Mouse (Mus musculus): ENCODE measurements around the gene B4galt4. TPM values are rescaled to one million over a fixed set of nuclear protein-coding genes. Genes with fewer than 3 reads are reported as not detected.

B4galt4 gene
- polyA plus RNA-seq, 1 experiment from 2014 or later: 33.4 TPM

GRCm38 (mm10) chr16:38760239-38760638, 18.2 kb downstream of the B4galt4 start:
- 96% methylated on average over 5 of the region's 5 CpGs for WGBS
- H3K36me3 ChIP-seq: peaks cover 25% of the 10 kb centered on the region
- H3K9ac ChIP-seq: no peak overlapping the region
- no peaks in the 10 kb centered on the region for H3K4me1 ChIP-seq
- H3K9me3 ChIP-seq (replicated peaks): no peaks in the 10 kb centered on the region
- H3K4me2 ChIP-seq (replicated peaks): no peak overlapping the region
- no peak for ATAC-seq (ENCODE audit: low FRiP score)
- H3K27ac ChIP-seq: no peak overlapping the region
- no peak overlapping the region for H3K4me3 ChIP-seq
- H3K27me3 ChIP-seq: no peaks in the 10 kb centered on the region

- no peaks in the 10 kb centered on the region for H3K9me3 ChIP-seq (replicated peaks)
- H3K27ac ChIP-seq: no peak overlapping the region
- no peak overlapping the region for H3K4me3 ChIP-seq
- H3K4me1 ChIP-seq: no peaks in the 10 kb centered on the region
- no peak overlapping the region for H3K4me2 ChIP-seq (replicated peaks)
- no peak overlapping the region for H3K9ac ChIP-seq
- WGBS: 90% methylated on average over 6 of the region's 6 CpGs
- no peak for ATAC-seq (ENCODE audit: low FRiP score)
- H3K36me3 ChIP-seq: peaks cover 25% of the 10 kb centered on the region
- H3K27me3 ChIP-seq: no peaks in the 10 kb centered on the region
Observed at GRCm38 (mm10) chr16:38760834-38761375, 18.8 kb downstream of the B4galt4 start.

DNA sequence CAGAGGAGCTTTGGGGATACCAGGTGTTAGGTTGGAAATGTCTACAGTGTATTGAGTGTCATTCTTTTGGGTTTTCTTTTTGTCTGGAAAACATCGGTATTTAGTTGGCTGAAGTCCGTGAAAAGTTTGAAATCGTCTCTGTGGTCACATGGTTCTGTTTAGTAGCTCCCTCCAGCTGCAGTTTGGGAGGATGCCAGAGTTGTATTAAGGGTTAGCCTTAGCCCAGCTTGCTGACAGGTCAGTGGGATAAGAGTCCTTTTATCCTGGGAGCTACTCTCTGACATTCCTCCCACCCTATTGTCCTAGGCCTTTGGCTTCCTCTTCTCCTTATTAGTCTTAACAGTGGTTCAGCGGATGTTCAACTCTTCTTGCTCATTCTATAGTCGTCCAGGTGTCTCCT, 19.9 kb downstream of the B4galt4 start:
- H3K4me2 ChIP-seq (replicated peaks): no peak overlapping the region
- H3K27ac ChIP-seq: no peak overlapping the region
- ATAC-seq (ENCODE audit: low FRiP score): no peak
- 87% methylated on average over 5 of the region's 5 CpGs for WGBS
- no peak overlapping the region for H3K9ac ChIP-seq
- H3K27me3 ChIP-seq: no peaks in the 10 kb centered on the region
- H3K4me1 ChIP-seq: no peaks in the 10 kb centered on the region
- H3K9me3 ChIP-seq (replicated peaks): no peaks in the 10 kb centered on the region
- no peak overlapping the region for H3K4me3 ChIP-seq
- H3K36me3 ChIP-seq: peaks cover 25% of the 10 kb centered on the region

- 88% methylated on average over 8 of the region's 8 CpGs for WGBS
- Histone ChIP-seq H3K36me3 (peaks cover 26% of the 10 kb centered on the region), H3K9me3 (replicated peaks) (no peaks in the 10 kb centered on the region), H3K4me2 (replicated peaks) (no peak overlapping the region), H3K27ac (no peak overlapping the region), H3K4me1 (no peaks in the 10 kb centered on the region), H3K9ac (no peak overlapping the region), H3K27me3 (no peaks in the 10 kb centered on the region), H3K4me3 (no peak overlapping the region)
- no peak for ATAC-seq (ENCODE audit: low FRiP score)
Observed at GRCm38 (mm10) chr16:38762401-38762800, 20.3 kb downstream of the B4galt4 start.

- Histone ChIP-seq H3K36me3 (peaks cover 26% of the 10 kb centered on the region), H3K4me3 (no peak overlapping the region), H3K4me2 (replicated peaks) (no peak overlapping the region), H3K27me3 (no peaks in the 10 kb centered on the region), H3K9me3 (replicated peaks) (no peaks in the 10 kb centered on the region), H3K4me1 (no peaks in the 10 kb centered on the region), H3K9ac (no peak overlapping the region), H3K27ac (no peak overlapping the region)
- 90% methylated on average over 4 of the region's 4 CpGs for WGBS
- ATAC-seq (ENCODE audit: low FRiP score): no peak
Observed at GRCm38 (mm10) chr16:38763508-38763907, 21.4 kb downstream of the B4galt4 start.

DNA sequence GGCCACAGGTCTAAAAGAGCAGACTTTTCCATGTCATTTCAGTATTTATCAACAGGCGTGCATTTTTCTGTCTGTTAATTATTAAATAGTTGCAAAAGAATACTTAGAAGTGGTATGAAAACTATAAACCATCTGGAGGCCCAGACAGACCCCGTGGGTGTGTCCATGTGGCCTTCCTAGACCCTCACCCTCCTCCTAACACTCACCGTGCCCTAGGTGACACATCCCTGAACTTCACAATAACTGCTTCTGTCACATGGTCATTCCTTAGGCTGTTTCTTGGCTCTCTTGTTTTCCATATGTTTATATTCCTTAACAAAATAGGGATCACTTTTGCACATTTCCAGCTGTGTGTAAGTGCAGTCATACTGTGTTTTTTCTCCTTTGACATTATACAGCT, 24.6 kb downstream of the B4galt4 start:
- no peak overlapping the region for H3K4me2 ChIP-seq (replicated peaks)
- H3K27me3 ChIP-seq: no peaks in the 10 kb centered on the region
- WGBS: 67% methylated on average over 3 of the region's 3 CpGs

GRCm38 (mm10) chr16:38767761-38768160, 25.7 kb downstream of the B4galt4 start:
- WGBS: 87% methylated on average over 8 of the region's 8 CpGs
- ATAC-seq (ENCODE audit: low FRiP score): no peak

More for the DNA sequence above, 24.6 kb downstream of the B4galt4 start:
- no peaks in the 10 kb centered on the region for H3K4me1 ChIP-seq
- H3K36me3 ChIP-seq: peaks cover 23% of the 10 kb centered on the region; the same call in 1 of the 2 replicates
- no peak for ATAC-seq (ENCODE audit: low FRiP score)
- H3K9me3 ChIP-seq (replicated peaks): no peaks in the 10 kb centered on the region
- no peak overlapping the region for H3K9ac ChIP-seq
- no peak overlapping the region for H3K4me3 ChIP-seq
- H3K27ac ChIP-seq: no peak overlapping the region

DNA sequence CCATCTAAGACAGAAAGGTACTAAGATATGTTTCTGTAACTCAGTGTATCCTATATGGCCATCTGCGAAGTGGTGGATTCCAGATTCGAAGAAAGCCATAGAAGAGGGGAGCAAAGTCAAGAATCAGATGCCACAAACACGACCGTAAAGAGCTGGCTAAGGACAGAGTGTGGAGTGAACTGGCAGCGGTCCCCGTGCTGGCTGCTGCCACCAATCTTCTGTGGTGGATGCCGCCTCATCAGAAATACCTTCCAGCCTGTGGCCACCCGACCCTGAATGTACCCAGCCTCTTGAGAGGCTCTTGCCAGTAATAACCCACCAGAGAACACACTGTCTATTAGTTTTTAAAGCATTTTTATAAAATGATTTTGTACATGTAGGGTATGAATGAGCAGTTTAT, 26.3 kb downstream of the B4galt4 start:
- no peaks in the 10 kb centered on the region for H3K27me3 ChIP-seq
- H3K4me2 ChIP-seq (replicated peaks): no peak overlapping the region
- no peak for ATAC-seq (ENCODE audit: low FRiP score)
- H3K27ac ChIP-seq: no peak overlapping the region
- no peaks in the 10 kb centered on the region for H3K9me3 ChIP-seq (replicated peaks)
- no peak overlapping the region for H3K4me3 ChIP-seq
- peaks cover 17% of the 10 kb centered on the region; the same call in 1 of the 2 replicates for H3K36me3 ChIP-seq
- no peak overlapping the region for H3K9ac ChIP-seq
- peaks cover 6% of the 10 kb centered on the region; the same call in 1 of the 2 replicates for H3K4me1 ChIP-seq
- 95% methylated on average over 8 of the region's 8 CpGs for WGBS

More at GRCm38 (mm10) chr16:38767761-38768160, 25.7 kb downstream of the B4galt4 start:
- Histone ChIP-seq H3K27me3 (no peaks in the 10 kb centered on the region), H3K4me1 (no peaks in the 10 kb centered on the region), H3K9me3 (replicated peaks) (no peaks in the 10 kb centered on the region), H3K4me2 (replicated peaks) (no peak overlapping the region), H3K9ac (no peak overlapping the region), H3K4me3 (no peak overlapping the region), H3K36me3 (peaks cover 21% of the 10 kb centered on the region; the same call in 1 of the 2 replicates), H3K27ac (no peak overlapping the region)

- ATAC-seq (ENCODE audit: low FRiP score): no peak
- H3K27ac ChIP-seq: no peak overlapping the region
- H3K9ac ChIP-seq: no peak overlapping the region
Observed at GRCm38 (mm10) chr16:38769529-38769928, 27.5 kb downstream of the B4galt4 start.

GRCm38 (mm10) chr16:38771145-38771544, 29.1 kb downstream of the B4galt4 start:
- H3K4me2 ChIP-seq (replicated peaks): no peak overlapping the region
- H3K27ac ChIP-seq: no peak overlapping the region
- H3K4me3 ChIP-seq: no peak overlapping the region
- H3K27me3 ChIP-seq: no peaks in the 10 kb centered on the region
- no peak for ATAC-seq (ENCODE audit: low FRiP score)
- H3K4me1 ChIP-seq: peaks cover 6% of the 10 kb centered on the region; the same call in 1 of the 2 replicates
- no peak overlapping the region for H3K9ac ChIP-seq
- no peaks in the 10 kb centered on the region for H3K9me3 ChIP-seq (replicated peaks)
- H3K36me3 ChIP-seq: peaks cover 17% of the 10 kb centered on the region; the same call in 1 of the 2 replicates
- WGBS: 95% methylated on average over 6 of the region's 6 CpGs

More at GRCm38 (mm10) chr16:38769529-38769928, 27.5 kb downstream of the B4galt4 start:
- no peak overlapping the region for H3K4me2 ChIP-seq (replicated peaks)
- H3K4me1 ChIP-seq: peaks cover 6% of the 10 kb centered on the region; the same call in 1 of the 2 replicates
- no peaks in the 10 kb centered on the region for H3K9me3 ChIP-seq (replicated peaks)
- peaks cover 17% of the 10 kb centered on the region; the same call in 1 of the 2 replicates for H3K36me3 ChIP-seq
- no peak overlapping the region for H3K4me3 ChIP-seq
- H3K27me3 ChIP-seq: no peaks in the 10 kb centered on the region
- WGBS: 89% methylated on average over 9 of the region's 9 CpGs

DNA sequence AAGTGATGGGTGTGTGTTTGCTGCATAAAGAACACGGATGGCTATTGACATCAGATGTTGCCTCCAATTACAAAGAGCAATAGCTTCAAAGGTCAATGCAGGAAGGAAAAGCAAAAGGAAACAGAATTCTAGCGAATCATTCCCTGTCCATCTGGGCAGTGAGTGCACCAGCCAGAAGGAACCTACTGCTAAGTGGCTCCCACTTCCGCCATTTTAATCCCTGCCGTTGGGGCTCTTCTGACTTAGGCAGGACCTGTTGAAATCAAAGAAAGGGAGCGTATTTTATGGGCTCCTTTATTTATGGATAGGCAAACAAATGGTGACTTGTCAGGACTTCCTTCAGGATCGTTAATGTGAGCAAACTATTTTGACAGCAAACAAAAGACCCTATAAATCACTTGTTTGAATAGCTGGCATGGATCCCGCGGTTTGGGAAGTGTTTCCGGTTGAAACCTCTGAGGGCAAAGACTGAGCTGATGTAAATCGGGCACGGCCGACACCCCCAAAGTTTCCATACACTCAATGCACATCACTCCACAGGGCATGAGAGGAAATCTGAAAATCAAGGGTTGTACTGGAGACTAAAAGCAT, 30.9 kb downstream of the B4galt4 start:
- Histone ChIP-seq H3K27me3 (no peaks in the 10 kb centered on the region), H3K4me1 (peaks cover 6% of the 10 kb centered on the region; the same call in 1 of the 2 replicates), H3K27ac (no peak overlapping the region), H3K4me3 (no peak overlapping the region), H3K36me3 (peaks cover 11% of the 10 kb centered on the region; the same call in 1 of the 2 replicates), H3K4me2 (replicated peaks) (no peak overlapping the region), H3K9me3 (replicated peaks) (no peaks in the 10 kb centered on the region), H3K9ac (no peak overlapping the region)
- no peak for ATAC-seq (ENCODE audit: low FRiP score)
- 50% methylated on average over 12 of the region's 12 CpGs for WGBS

DNA sequence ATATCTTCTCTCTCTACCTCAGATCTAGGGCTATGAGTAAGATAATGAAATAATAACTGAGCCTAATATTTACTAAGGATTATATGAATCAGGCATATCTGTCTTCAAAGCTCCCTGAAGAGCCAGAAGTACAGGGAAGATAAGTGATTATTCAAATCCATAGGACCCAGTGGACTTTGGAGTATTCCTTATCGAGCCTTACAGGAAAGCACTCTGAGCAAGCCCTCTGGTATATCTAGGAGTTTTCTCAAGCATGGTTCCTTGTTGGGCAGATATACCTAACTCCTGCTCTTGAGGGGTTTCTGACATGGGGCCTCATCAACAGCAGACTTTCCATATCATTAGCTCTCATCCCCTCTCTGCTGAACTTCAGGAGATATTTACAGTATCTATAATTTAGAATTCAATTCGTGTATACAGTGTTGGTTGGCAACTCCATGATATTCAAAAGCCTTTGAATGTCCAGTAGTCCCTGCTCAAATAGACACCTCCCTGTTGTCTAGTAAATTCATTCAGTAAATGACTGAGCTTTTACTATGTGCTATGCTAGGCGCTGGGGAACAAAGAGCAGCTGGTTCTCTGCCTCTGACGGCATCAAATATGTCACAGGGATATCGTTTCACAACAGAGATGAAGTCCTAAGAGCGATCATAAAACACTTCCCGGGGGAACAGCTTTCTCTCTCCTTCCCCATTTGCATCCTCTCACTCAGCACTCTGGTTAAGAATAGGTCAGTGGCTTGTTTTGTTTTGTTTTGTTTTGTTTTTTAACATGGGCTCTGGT, 33.1 kb downstream of the B4galt4 start:
- 69% methylated on average over 7 of the region's 7 CpGs for WGBS
- Histone ChIP-seq H3K36me3 (no peaks in the 10 kb centered on the region), H3K4me1 (peaks cover 6% of the 10 kb centered on the region; the same call in 1 of the 2 replicates), H3K9me3 (replicated peaks) (no peaks in the 10 kb centered on the region), H3K4me2 (replicated peaks) (no peak overlapping the region), H3K27ac (no peak overlapping the region), H3K4me3 (no peak overlapping the region), H3K27me3 (no peaks in the 10 kb centered on the region), H3K9ac (no peak overlapping the region)
- no peak for ATAC-seq (ENCODE audit: low FRiP score)

All from hindbrain, embryonic 12.5 days (tissue).